Mouse (Mus musculus): ENCODE data around the gene Slco6c1.

DNA sequence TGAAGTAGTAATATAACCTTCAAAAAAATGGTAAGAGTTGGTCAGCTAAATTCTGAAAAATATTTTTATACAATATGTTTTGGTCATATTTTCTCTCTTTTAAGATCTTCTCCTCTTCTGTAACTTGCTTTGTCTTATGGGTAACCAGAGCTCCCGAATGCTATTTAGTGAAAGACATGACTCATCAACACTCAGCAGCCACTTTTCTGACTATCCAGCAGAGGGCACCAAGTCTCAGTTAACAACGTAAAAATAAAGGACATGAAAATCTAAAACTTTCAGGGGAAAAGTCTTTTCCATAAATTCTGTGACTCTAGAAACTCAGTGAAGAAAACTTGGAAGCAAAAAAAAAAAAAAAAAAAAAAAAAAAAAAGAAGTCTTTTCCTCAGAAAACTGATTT, 89.6 kb downstream of the Slco6c1 start:
- TF ChIP-seq CTCF (IDR thresholded peaks at IDR 0.05; ENCODE audit: extremely low read depth, insufficient read depth, low read length): peak; percentile 40; the same call in 1 of the 2 replicates
- no peak for TF ChIP-seq POLR2A (IDR thresholded peaks at IDR 0.05; ENCODE audit: extremely low read depth, insufficient read depth, low read length)
